Mouse (Mus musculus) layer of hippocampus, postnatal 10 days (tissue): Measurements from ENCODE around the gene Slc23a2. TPM values are rescaled to one million over a fixed set of nuclear protein-coding genes. Genes with fewer than 3 reads are reported as not detected.

Source experiments
- DNase-seq, 2 experiments: peaks; one replicate each; pipeline ENCODE4 v3.0.0; 2021; ENCODE audit warnings: low spot score in 2 of 2
- total RNA-seq, 2 experiments: library from RNA; stranded (reverse); gene quantifications; 2 replicates each; pipeline ENCODE4 v1.2.3; 2021

The Slc23a2 gene
- total RNA-seq, 2 experiments from 2014 or later: 78.4 to 79.9 TPM

DNA sequence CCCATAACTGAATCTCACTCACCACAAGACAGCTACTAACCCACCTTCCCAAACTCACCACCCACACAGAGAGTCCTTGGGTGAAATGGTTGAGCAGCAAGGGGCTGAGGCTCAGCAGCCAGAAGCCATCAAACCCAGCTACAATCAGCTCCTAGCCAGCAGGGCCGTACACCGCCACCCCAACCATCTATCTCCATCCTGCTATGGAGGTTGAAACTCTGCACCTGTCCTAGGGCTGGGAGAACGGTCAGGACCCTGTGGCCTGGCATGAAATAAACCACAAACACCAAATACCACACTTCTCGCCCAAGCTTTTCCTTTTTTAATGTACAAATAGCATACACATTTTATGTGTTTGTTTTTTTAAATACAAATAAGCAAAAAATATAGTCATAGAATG lies 120.9 kb downstream of the Slc23a2 start:
- DNase-seq: no peak

DNA sequence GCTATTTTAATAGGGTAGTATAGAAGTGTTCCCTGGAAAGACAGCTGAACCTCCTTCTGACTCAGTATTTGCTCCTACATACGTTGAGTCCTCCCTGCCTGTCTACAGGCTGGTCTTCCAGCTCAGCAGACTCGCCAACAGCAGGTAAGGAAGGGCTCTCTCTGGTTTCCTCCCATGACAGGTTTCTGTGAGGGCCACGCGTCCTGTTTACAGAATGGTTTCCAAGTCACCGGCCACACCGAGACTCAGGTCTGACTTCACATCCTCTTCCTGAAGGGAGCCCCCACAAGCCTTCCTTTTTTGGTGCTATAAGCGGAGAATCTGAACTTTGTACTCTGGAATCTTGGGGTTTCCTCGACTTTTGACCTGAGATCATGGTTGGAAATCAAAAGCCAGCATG lies 122.3 kb downstream of the Slc23a2 start:
- no peak for DNase-seq

DNA sequence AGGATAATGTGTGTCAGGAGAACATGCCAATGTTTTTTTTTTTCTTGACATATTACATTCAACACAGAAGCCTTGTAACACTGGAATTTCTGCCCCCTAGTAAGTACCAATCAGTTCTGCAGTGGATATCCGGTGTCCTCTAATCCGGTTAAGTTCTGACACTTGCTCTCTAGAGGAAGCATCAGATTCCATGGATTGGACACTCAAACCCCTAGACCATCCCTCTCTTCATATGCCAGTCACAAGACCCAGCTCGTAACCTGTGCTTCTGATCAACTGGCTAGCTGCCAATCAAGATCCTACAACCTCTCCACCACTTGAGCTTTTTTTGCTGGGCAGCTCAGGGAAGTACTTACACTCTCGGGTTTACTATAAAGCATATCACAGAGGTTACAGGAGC lies 123.3 kb downstream of the Slc23a2 start:
- no peak for DNase-seq

DNA sequence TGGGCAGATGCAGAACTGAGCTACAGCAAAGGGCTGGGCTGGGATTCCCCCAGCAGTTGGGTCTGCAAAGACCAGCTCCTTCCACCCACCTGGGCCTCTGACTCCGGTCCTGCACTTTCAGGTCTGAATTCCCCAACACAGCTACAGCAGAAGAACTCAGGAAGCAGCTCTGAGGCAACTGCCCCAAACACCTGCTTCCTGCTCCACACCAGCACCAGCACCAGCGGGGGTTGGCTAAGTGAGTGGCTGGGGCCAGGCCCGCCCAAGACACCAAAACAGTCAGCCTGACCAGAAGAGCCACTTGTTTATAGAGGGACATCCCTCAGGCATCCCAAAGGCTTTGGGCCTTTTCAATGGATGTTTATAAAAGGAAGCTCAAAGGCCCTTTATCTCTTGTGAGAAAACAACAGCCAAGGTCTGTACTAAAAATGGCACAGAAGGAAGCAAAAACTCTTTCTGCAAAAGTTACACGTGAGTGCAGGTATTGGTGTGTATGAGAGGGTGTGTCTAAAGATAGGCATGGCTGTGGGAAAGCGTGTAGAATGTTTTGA lies 123.8 kb downstream of the Slc23a2 start:
- DNase-seq: no peak

DNA sequence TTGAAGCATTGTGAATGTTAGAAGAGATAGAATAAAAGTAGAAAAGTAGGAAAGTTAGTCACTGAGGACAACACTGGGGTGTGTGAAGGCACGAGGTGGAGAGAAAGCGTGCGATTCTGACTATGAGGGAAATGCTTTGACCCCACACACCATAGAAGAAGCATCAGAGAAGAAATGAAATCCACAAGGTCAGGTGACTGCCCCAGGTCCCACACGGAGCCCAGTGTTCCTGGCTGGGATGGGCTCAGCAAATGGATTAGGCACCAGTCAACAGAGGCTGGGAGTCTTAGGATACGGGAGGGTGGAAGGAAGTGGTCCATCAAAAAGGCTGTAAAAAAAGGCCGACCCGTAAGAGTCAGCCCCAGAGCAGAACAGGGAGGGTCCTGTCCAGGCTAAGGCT lies 124.5 kb downstream of the Slc23a2 start:
- DNase-seq: no peak

DNA sequence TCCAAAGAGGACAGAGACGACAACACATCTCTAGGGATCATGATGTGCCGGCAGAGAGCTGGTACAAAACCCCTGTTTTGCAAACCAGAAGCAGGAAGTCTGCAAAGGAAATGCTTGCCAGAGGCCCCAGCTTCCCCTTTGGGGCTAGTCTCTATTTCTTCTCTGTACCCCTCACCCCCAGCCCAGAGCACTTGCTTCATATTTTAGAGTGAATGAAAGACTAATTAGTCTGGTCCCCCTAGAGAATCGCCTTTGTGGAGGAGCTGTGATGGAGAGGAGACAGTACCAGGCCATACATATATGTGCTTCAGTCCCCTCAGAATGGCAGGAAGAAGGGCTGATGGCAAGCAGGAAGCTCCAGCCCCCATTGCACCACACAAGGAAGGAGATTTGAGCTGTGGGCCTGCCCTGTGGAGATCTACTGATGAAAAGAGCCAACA lies 125.5 kb downstream of the Slc23a2 start:
- DNase-seq: no peak

DNA sequence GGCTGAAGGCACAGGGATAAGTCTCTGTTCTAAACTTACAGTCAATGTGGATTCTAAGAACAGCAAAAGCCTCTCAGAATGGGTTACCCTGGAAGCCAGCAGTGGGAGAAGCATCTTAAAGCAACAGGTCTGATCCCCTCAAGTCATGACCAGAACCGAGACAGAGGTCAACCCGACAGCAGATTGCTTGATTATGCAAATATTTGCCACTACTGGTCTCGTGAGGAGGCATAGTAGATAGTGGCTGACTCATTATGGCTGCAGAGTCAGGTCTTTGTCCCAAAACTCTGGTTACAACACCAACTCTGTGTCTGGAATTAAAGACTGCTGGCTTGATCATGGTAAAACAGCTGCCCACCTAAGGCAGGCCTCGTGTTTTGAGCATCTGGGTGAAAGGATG lies 126.8 kb downstream of the Slc23a2 start:
- no peak for DNase-seq

DNA sequence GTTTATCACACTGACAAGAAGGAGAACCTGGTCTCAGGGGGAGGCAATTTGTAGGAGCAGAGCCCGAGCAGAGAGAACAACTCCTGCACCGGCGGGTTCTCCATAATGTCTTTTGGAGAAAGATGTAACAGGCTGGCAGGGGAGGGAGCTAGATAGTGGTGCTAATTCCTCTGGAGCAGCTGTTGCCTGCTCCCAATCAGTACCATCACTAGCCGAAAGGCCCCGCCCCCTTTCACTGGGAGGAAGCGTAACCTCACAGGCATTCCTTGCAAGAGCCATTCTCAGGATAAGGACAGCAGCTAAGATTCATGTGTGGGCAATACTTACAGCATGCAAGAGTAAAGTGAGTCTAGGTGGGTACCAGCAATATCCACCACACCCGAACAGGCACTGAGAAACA lies 127.3 kb downstream of the Slc23a2 start:
- DNase-seq: no peak

DNA sequence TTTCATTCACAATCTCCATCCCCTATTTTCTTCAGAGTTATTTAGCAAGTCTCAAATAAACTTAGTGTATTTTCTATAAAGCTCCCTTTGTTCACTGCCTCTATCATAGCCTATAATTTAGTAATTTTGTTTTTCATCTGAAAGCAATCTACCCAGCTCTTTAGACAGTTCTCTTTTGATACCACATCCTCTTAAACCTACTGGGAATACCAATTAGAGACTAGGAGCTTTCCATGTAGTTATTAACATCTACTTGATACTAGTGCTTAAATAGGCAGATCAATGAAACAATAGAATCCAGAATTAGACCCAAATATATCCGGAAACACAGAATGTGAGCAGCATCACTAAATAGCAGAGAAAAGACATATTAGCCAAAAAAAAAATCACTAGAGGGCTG lies 128.9 kb downstream of the Slc23a2 start:
- no peak for DNase-seq

DNA sequence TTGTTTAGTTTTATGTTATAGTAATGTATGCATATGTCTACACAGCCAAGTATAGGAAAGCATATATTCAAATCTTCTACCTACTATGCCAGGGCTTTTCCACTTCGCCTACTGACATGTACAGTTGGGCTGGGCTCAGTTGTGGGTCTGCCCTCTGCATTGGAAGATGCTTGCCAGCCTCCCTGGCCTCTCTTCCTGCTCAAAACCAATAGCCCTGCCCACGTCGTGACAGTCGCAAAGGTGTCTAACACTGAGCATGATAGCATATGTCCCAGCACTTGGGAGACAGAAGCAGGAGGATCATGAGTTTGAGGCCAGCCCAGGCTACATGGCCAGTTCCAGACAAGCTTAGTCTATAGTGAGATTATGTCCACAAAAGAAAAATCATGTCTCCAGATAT lies 131.8 kb downstream of the Slc23a2 start:
- DNase-seq: no peak

DNA sequence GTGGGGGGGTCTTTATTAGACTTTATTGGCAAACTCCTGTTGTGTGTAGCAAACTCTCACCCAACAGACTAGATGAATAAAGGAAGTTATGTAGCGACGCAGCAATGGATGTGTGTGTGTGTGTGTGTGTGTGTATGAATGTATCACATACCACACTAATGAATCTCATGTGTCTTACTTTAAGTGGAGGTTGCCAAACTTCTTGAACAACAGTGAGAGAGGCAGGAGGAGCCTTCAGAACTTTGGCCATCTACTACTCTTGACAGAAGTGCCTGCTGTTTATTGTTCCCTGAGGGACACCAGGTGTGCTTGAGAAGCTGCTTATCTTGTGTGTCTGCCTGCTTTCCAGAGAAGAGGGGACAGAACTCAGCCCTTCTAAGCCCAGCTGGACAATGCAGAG lies 134.1 kb downstream of the Slc23a2 start:
- DNase-seq: no peak

DNA sequence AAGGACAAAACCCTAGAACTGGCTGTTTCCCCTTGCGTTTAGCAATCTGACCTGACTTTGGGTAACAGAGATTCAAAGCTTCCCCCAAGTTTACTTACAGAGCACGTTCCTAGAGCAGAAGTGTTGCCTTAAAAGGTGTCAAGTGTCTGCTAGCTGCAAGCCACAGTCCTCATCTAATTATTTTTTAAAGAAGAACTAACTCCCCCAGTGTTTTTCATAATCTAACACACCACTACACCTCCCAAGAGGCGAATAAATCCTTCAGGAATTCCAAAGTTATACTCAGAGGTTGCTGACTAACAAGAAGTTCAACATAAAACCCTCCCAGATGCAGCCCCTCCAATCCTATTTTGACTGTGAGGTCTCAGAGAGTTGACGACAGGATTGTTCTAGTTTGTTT lies 136.7 kb downstream of the Slc23a2 start:
- DNase-seq: no peak

DNA sequence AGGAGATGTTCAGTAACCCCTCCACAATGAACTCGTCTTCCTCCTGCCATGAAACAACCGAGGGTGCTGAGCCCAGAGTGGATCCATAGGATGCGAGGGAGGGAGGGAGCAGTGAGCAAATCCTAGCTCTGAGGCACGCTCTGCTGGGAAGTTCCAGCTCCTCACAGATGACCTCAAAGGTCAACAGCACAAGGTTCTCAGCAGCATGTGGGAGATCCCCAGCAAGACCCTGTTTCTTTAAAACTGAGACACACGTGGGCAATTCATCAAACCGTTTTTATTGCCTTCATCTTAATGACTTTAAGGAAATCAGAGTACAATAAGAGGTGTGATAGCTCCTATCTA lies 137.5 kb downstream of the Slc23a2 start:
- DNase-seq: no peak

DNA sequence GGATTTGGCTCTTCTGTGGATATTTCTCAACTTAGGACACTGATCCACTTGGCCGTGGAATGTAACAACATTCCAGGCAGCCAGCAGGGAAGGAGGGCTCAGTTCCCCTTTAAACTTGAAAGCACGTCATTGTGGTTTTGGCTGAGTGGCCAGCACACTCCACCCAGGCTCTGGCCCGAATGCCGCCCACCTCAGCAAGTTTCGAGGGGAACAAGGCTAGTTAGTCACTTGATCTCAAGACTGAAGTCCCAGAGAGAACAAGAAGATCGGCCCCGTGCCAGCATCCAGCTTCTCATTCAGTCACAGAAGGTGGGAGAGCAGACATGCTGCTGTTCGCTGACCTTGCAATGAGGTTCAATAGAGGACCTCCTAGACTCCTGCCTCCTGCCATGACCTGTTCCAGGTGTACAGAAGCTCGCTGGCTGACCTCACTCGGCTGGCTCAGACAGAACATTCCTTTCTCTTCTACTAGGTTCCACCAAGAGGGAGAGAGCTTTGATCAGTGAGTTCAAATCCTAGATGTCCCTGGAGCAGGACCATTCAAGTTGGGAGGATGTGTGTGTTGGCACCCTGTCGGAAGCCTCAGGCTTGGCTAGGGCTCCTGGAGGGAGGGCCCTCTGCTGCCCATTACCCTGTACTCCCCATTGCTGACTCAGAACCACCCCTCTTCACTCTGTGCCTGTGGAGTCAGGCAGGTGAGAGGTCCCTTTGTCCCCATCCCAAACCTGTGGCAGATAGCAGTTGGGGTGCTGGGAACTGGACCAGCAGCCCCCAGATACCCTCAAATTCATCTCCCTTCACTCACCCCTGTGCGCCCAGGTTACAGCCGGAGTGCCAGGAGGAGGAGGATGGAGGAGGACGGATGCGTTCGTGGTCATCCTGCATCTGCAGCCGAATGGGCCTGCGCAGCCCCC lies 138.1 kb downstream of the Slc23a2 start:
- peak in 1 of 2 experiments; percentile 41 for DNase-seq

DNA sequence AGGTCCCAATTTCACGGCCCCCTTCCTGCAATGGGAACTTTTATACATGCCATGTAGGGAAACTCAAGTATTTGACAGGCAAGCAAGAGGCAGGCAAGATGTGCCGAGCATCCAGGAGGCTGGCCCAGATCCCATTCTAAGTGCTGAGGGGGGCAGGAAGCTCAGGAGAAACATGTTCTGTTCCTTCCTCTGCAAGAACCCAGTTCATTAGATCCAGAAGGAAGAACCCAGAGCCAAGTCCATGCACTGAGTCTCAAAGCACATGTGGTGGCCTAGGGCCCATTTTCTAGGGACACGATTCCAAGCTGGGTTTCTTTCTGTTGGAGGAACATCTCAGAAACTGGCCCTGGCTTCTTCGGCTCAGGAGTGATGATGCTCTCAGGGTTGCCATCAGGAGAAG lies 139.5 kb downstream of the Slc23a2 start:
- DNase-seq: no peak

DNA sequence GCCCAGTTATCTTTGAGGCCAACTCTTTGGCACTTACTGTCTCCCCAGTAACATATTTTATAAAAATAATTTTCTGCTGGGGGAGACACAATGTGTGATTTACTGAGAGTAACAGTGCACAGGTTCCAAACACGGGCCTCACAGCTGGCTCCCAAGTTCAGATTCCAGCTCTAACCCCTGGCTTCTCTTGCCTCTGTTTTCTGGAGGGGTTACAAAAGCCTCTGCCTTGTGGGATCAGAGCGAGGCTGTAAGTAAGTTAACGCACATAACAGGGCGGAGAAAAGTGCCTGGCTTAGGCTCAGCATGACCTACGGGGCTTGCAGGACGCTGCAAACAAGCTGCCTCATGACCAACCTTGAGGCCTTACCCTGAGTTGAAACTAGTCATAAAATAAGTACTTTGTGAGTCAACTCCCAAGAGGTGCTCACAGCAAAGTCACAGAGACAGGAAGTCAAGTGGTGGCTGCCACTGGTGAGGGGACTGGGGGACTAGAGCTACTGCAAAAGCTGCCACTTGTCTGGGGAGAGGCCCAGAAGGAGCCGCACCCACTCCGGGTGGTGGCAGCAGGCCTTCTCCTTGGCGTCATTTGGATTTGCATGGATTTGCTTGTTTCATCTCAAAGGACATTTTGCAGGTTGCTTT lies 140.3 kb downstream of the Slc23a2 start:
- no peak for DNase-seq

DNA sequence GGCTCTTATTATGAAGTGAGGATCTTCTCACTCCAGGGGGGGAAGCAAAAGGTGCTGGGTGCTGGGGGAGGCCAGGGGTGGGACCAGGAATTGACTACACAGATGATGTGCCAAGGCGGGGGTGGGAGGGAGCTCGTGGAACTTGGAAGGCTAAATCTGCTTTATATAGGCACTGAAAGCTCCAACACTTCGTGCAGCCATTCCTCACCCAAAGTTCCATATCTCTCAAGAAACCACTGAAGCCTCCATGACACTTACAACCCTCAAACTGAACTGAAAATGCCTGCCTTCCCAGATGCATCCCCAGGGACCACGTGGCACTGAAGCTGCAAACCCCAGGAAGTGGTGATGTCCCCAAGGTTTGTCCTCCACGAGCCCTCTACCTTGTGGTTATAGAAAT lies 141.0 kb downstream of the Slc23a2 start:
- DNase-seq: no peak

Other genes with a start within 250 kb of the Slc23a2 start
- gene Prnp, start 235.2 kb downstream of the Slc23a2 start, total RNA-seq: 100 to 1,000 TPM; 488 to 510 TPM
- gene Prn, start 235.2 kb downstream of the Slc23a2 start, total RNA-seq: under 1 TPM in 1 of 2 experiments, not detected in 1; 0.64 TPM
- gene Prnd, start 194.2 kb downstream of the Slc23a2 start, total RNA-seq: 1 to 10 TPM; 5.1 to 5.2 TPM
- 10 to 100 TPM; 37.4 to 39.8 TPM for gene Rassf2, start 114.8 kb downstream of the Slc23a2 start, total RNA-seq
- gene Tmem230, start 102.7 kb upstream of the Slc23a2 start, total RNA-seq: 10 to 100 TPM; 24.1 to 26.0 TPM
- gene Pcna, start 108.2 kb upstream of the Slc23a2 start, total RNA-seq: 10 to 100 TPM; 55.0 to 59.2 TPM
- gene Cds2, start 118.0 kb upstream of the Slc23a2 start, total RNA-seq: 100 to 1,000 TPM; 165 to 168 TPM
- 1 to 10 TPM; 6.6 to 7.4 TPM for gene Prokr2, start 240.3 kb upstream of the Slc23a2 start, total RNA-seq